Mouse (Mus musculus): ENCODE measurements around the gene Gm21708. TPM values are rescaled to one million over a fixed set of nuclear protein-coding genes. Genes with fewer than 3 reads are reported as not detected.
"Not testable (repeated sequence)": the region's sequence is repeated elsewhere in the genome, so short reads cannot be mapped to it uniquely, and the experiment has no call there.

Gene Gm21708
- polyA plus RNA-seq (2012; rRNA removed): not detected in 2 replicates

DNA sequence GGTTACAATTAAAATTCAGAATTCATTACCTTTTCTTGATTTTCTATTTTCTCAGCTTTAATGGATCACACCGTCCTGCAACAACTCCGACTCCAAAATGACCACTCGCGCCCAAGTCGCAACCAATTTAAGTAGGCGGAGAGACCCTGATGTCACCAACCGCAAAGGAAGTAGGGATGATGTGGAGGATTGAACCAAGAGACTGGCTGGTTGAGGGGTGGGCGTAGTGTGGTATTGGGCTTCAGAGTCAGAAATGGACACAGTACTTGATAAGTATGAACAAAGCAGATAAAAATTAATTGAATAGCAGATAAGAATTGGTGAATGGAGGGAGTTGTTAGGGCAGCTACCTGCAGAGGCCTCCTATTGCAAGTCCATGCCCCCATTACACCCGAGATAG lies at the start of gene Gm21708, which contains the start of gene Gm21704:
Gene Gm21708 (minus strand): TSS at position 101 of the 400 bp plus-strand sequence.
Gene Gm21704 (minus strand): TSS at position 101 of the 400 bp plus-strand sequence.
- H3K27ac ChIP-seq (ENCODE audit: insufficient read depth, low read depth, low read length); H3K4me1 ChIP-seq (ENCODE audit: control insufficient read depth, insufficient read depth, low read length); H3K36me3 ChIP-seq (ENCODE audit: control insufficient read depth, insufficient read depth, low read length); H3K27me3 ChIP-seq (replicated peaks; ENCODE audit: control insufficient read depth, insufficient read depth, low read length); H3K4me3 ChIP-seq (ENCODE audit: insufficient read depth, low read depth, low read length); DNase-seq: not testable (repeated sequence)
- no CpG with 5 or more reads among the region's 9 CpGs for WGBS

Other genes starting within 250 kb of the Gm21708 start
- not detected in 2 replicates for gene Gm21677, start 103.7 kb downstream of the Gm21708 start, polyA plus RNA-seq (2012; rRNA removed)
- gene Gm21693, start 64.8 kb downstream of the Gm21708 start, polyA plus RNA-seq (2012; rRNA removed): not detected in 2 replicates
- gene Gm21704, start within 50 bp of the Gm21708 start, polyA plus RNA-seq (2012; rRNA removed): not detected in 2 replicates